Mouse (Mus musculus) spleen, adult 2 months (tissue): Measurements from ENCODE around the gene Kctd21.

Experiments used
- CTCF ChIP-seq: fragments of 200-500 bp; IDR thresholded peaks from 2 replicates; pipeline ENCODE4 v1.5.1; 2011; ENCODE audit warnings: mild to moderate bottlenecking, inconsistent platforms; ENCODE audit not compliant: insufficient read depth, insufficient read length, insufficient replicate concordance; ENCODE audit errors: extremely low read depth
- POLR2A ChIP-seq: fragments of 200-500 bp; IDR thresholded peaks from 2 replicates; pipeline ENCODE4 v1.6.1; 2011; ENCODE audit warnings: low read depth, low read length, inconsistent platforms

- no peak for TF ChIP-seq POLR2A
- TF ChIP-seq CTCF = no peak
These were observed 26.2 kb downstream of the Kctd21 start for GRCm38 (mm10) chr7:97358347-97358746.
